Mouse (Mus musculus) central nervous system, embryonic 18 days (tissue): ENCODE measurements around the gene Dcaf12l1. TPM values are rescaled to one million over a fixed set of nuclear protein-coding genes. Genes with fewer than 3 reads are reported as not detected.

Experiments used
- polyA plus RNA-seq: library from polyadenylated mRNA; depleted of rRNA; stranded (reverse); fragments of >200 nt; gene quantifications from 2 replicates; pipeline ENCODE4 v1.2.3, GENCODE M21; 2012; rRNA removed

Gene Dcaf12l1
- polyA plus RNA-seq = 11.1 and 11.2 TPM in 2 replicates

GRCm38 (mm10) chrX:44789761-44790411 lies at the start of gene Dcaf12l1:
TSS of gene Dcaf12l1 (minus strand) at chrX:44790197.

